Mouse (Mus musculus) retina, postnatal 7 days (tissue): ENCODE data around the gene Kif1b.
"Not testable (repeated sequence)": the region's sequence is repeated elsewhere in the genome, so short reads cannot be mapped to it uniquely, and the experiment has no call there.

Experiments used
- DNase-seq: peaks from one replicate; pipeline ENCODE4 v3.0.0-alpha.2; 2012; ENCODE audit warnings: low read depth, low spot score

Kif1b gene

GRCm38 (mm10) chr4:149223453-149223852 is 84.0 kb downstream of the Kif1b start:
- no peak for DNase-seq

GRCm38 (mm10) chr4:149220481-149220880 is 87.0 kb downstream of the Kif1b start:
- peak; percentile 19 for DNase-seq

- peak; percentile 11 for DNase-seq
Measured at GRCm38 (mm10) chr4:149220042-149220473, 87.4 kb downstream of the Kif1b start.

- no peak for DNase-seq
Measured at GRCm38 (mm10) chr4:149219401-149220041, 88.0 kb downstream of the Kif1b start.

- DNase-seq, result no peak
Measured at GRCm38 (mm10) chr4:149218476-149218875, 89.0 kb downstream of the Kif1b start.

GRCm38 (mm10) chr4:149215982-149216381 is 91.5 kb downstream of the Kif1b start:
- DNase-seq, result no peak

- no peak for DNase-seq
Measured at GRCm38 (mm10) chr4:149215397-149215796, 92.1 kb downstream of the Kif1b start.

GRCm38 (mm10) chr4:149214468-149214867 is 93.0 kb downstream of the Kif1b start:
- DNase-seq, result not testable (repeated sequence)

GRCm38 (mm10) chr4:149213466-149213865 is 94.0 kb downstream of the Kif1b start:
- DNase-seq, result no peak

- DNase-seq, result not testable (repeated sequence)
Measured at GRCm38 (mm10) chr4:149211441-149211840, 96.1 kb downstream of the Kif1b start.

- no peak for DNase-seq
Measured at GRCm38 (mm10) chr4:149202467-149202866, 105.0 kb downstream of the Kif1b start.

GRCm38 (mm10) chr4:149201110-149201509 is 106.4 kb downstream of the Kif1b start:
- no peak for DNase-seq

GRCm38 (mm10) chr4:149197180-149197579 is 110.3 kb downstream of the Kif1b start:
- no peak for DNase-seq

- no peak for DNase-seq
Measured at GRCm38 (mm10) chr4:149191103-149191502, 116.4 kb downstream of the Kif1b start.

- no peak for DNase-seq
Measured at GRCm38 (mm10) chr4:149188563-149188962, 118.9 kb downstream of the Kif1b start.

- no peak for DNase-seq
Measured at GRCm38 (mm10) chr4:149182755-149183154, 124.7 kb downstream of the Kif1b start.

- no peak for DNase-seq
Measured at GRCm38 (mm10) chr4:149182192-149182591, 125.3 kb downstream of the Kif1b start.

GRCm38 (mm10) chr4:149179573-149179972 is 127.9 kb downstream of the Kif1b start:
- DNase-seq, result no peak

- DNase-seq, result no peak
Measured at GRCm38 (mm10) chr4:149179160-149179559, 128.3 kb downstream of the Kif1b start.

GRCm38 (mm10) chr4:149178328-149178727 is 129.2 kb downstream of the Kif1b start:
- no peak for DNase-seq

- no peak for DNase-seq
Measured at GRCm38 (mm10) chr4:149177046-149177445, 130.4 kb downstream of the Kif1b start.

- no peak for DNase-seq
Measured at GRCm38 (mm10) chr4:149176645-149177044, 130.8 kb downstream of the Kif1b start.

GRCm38 (mm10) chr4:149173661-149174060 is 133.8 kb downstream of the Kif1b start:
- DNase-seq, result no peak

GRCm38 (mm10) chr4:149172666-149173065 is 134.8 kb downstream of the Kif1b start:
- DNase-seq, result no peak
